Mouse (Mus musculus) forebrain, embryonic 11.5 days (tissue): ENCODE results near the gene Rrp36. TPM values are rescaled to one million over a fixed set of nuclear protein-coding genes. Genes with fewer than 3 reads are reported as not detected.

Experiments
- ATAC-seq: fragments of 200-750 bp; cut with Nextera tagmentation; replicated peaks from 2 replicates; pipeline ENCODE4 v1.8.0; 2017; ENCODE audit warnings: moderate TSS enrichment; ENCODE audit not compliant: low FRiP score
- DNase-seq: peaks from one replicate; pipeline ENCODE4 v3.0.0-alpha.2; 2017; ENCODE audit warnings: low spot score
- H3K27ac ChIP-seq: fragments of 300-500 bp; sonication (generic); 2 replicates; pipeline ENCODE4 v1.5.1; 2014; ENCODE audit warnings: low read depth, low read length
- H3K27me3 ChIP-seq: fragments of 300-500 bp; sonication (generic); 2 replicates; pipeline ENCODE4 v1.6.1; 2014; ENCODE audit warnings: mild to moderate bottlenecking, low read length, mixed read lengths; ENCODE audit not compliant: control insufficient read depth, insufficient read depth
- H3K36me3 ChIP-seq: fragments of 300-500 bp; sonication (generic); 2 replicates; pipeline ENCODE4 v1.6.1; 2014; ENCODE audit warnings: mild to moderate bottlenecking, low read length, moderate library complexity, mixed read lengths; ENCODE audit not compliant: control insufficient read depth, insufficient read depth
- H3K4me1 ChIP-seq: fragments of 300-500 bp; sonication (generic); replicated peaks from 2 replicates; pipeline ENCODE4 v1.6.1; 2014; ENCODE audit warnings: low read length, mixed read lengths; ENCODE audit not compliant: control insufficient read depth, insufficient read depth
- H3K4me2 ChIP-seq: fragments of 300-500 bp; sonication (generic); 2 replicates; pipeline ENCODE4 v1.6.1; 2014; ENCODE audit warnings: low read depth, mild to moderate bottlenecking, low read length, moderate library complexity, mixed read lengths; ENCODE audit not compliant: severe bottlenecking
- H3K4me3 ChIP-seq: fragments of 300-500 bp; sonication (generic); 2 replicates; pipeline ENCODE4 v1.5.1; 2014; ENCODE audit warnings: low read depth, low read length
- H3K9ac ChIP-seq: fragments of 300-500 bp; sonication (generic); 2 replicates; pipeline ENCODE4 v1.6.1; 2014; ENCODE audit warnings: low read length
- H3K9me3 ChIP-seq: fragments of 300-500 bp; sonication (generic); 2 replicates; pipeline ENCODE4 v1.6.1; 2016; ENCODE audit warnings: low read length, mixed read lengths; ENCODE audit not compliant: control insufficient read depth
- WGBS: fragments of 180-500 bp; shearing (Covaris S2); extraction: QIAGEN DNeasy Blood & Tissue Kit; methylation state at CpG from one replicate; pipeline ENCODE4 v1.1.7; 2014; 5-methylcytosine and 5-hydroxymethylcytosine counted together
- polyA plus RNA-seq: library from polyadenylated mRNA; unstranded; fragments of >200 nt; fragmentation: Nextera tagmentation; extraction: Ambion mirVana; gene quantifications from 2 replicates; pipeline ENCODE4 v1.2.1, GENCODE M21; 2014

The Rrp36 gene
- polyA plus RNA-seq, 1 experiment from 2014 or later = 64.1 TPM

- ATAC-seq (peak; percentile 95), DNase-seq (peak; percentile 97)
- peak within 1 kb of the TSS; percentile 90 for H3K4me3 ChIP-seq
- no peaks in the 10 kb centered on the region for H3K36me3 ChIP-seq
- WGBS = 1% methylated on average over 48 of the region's 48 CpGs
- H3K4me2 ChIP-seq = peak within 1 kb of the TSS; percentile 87
- H3K27ac ChIP-seq = peak within 1 kb of the TSS; percentile 82
- no peaks in the 10 kb centered on the region for H3K9me3 ChIP-seq
- H3K4me1 ChIP-seq = peaks cover 21% of the 10 kb centered on the region
- H3K9ac ChIP-seq = peak within 1 kb of the TSS; percentile 92
- H3K27me3 ChIP-seq = no peaks in the 10 kb centered on the region
Observed at GRCm38 (mm10) chr17:46704887-46705835, 31.0 kb upstream of the Rrp36 start, which contains the start of gene Ppp2r5d. Ppp2r5d (minus strand) TSS chr17:46705111.

GRCm38 (mm10) chr17:46703971-46704886 lies 30.1 kb upstream of the Rrp36 start:
- Histone ChIP-seq H3K9ac (peak overlapping the region; percentile 92), H3K4me2 (peak overlapping the region; percentile 58), H3K4me1 (peaks cover 21% of the 10 kb centered on the region), H3K9me3 (no peaks in the 10 kb centered on the region), H3K36me3 (no peaks in the 10 kb centered on the region; the same call in 1 of the 2 replicates), H3K27me3 (no peaks in the 10 kb centered on the region), H3K27ac (peak overlapping the region; percentile 80), H3K4me3 (peak overlapping the region; percentile 90)
- WGBS = 4% methylated on average over 32 of the region's 41 CpGs
- DNase-seq = no peak
- peak; percentile 75 for ATAC-seq

GRCm38 (mm10) chr17:46702506-46702905 lies 28.4 kb upstream of the Rrp36 start:
- ATAC-seq = no peak
- no peaks in the 10 kb centered on the region for H3K27me3 ChIP-seq
- no peaks in the 10 kb centered on the region for H3K9me3 ChIP-seq
- no peak for DNase-seq
- WGBS = 90% methylated on average over 5 of the region's 5 CpGs
- H3K36me3 ChIP-seq = no peaks in the 10 kb centered on the region; the same call in 1 of the 2 replicates
- H3K4me1 ChIP-seq = peaks cover 21% of the 10 kb centered on the region
- peak overlapping the region; percentile 92; the same call in 1 of the 2 replicates for H3K9ac ChIP-seq
- H3K4me2 ChIP-seq = peak overlapping the region; percentile 58; the same call in 1 of the 2 replicates
- no peak overlapping the region for H3K27ac ChIP-seq
- no peak overlapping the region for H3K4me3 ChIP-seq

GRCm38 (mm10) chr17:46702100-46702499 lies 27.9 kb upstream of the Rrp36 start:
- 92% methylated on average over 12 of the region's 12 CpGs for WGBS
- no peaks in the 10 kb centered on the region; the same call in 1 of the 2 replicates for H3K36me3 ChIP-seq
- no peak overlapping the region for H3K4me3 ChIP-seq
- H3K27me3 ChIP-seq = no peaks in the 10 kb centered on the region
- H3K9me3 ChIP-seq = no peaks in the 10 kb centered on the region
- H3K9ac ChIP-seq = no peak overlapping the region
- no peak overlapping the region for H3K27ac ChIP-seq
- H3K4me2 ChIP-seq = no peak overlapping the region
- peaks cover 21% of the 10 kb centered on the region for H3K4me1 ChIP-seq
- no peak for ATAC-seq
- no peak for DNase-seq

GRCm38 (mm10) chr17:46701489-46701888 lies 27.3 kb upstream of the Rrp36 start:
- Histone ChIP-seq H3K4me2 (no peak overlapping the region), H3K9ac (no peak overlapping the region)

GRCm38 (mm10) chr17:46699912-46700311 lies 25.8 kb upstream of the Rrp36 start:
- Histone ChIP-seq H3K4me1 (peaks cover 16% of the 10 kb centered on the region), H3K36me3 (no peaks in the 10 kb centered on the region; the same call in 1 of the 2 replicates), H3K4me3 (no peak overlapping the region), H3K9ac (no peak overlapping the region), H3K9me3 (no peaks in the 10 kb centered on the region), H3K27ac (no peak overlapping the region), H3K4me2 (no peak overlapping the region), H3K27me3 (no peaks in the 10 kb centered on the region)
- ATAC-seq (no peak), DNase-seq (no peak)
- WGBS = 86% methylated on average over 3 of the region's 3 CpGs

More at GRCm38 (mm10) chr17:46701489-46701888, 27.3 kb upstream of the Rrp36 start:
- WGBS = 87% methylated on average over 12 of the region's 12 CpGs
- Histone ChIP-seq H3K4me3 (no peak overlapping the region), H3K9me3 (no peaks in the 10 kb centered on the region), H3K36me3 (no peaks in the 10 kb centered on the region; the same call in 1 of the 2 replicates), H3K27ac (no peak overlapping the region), H3K27me3 (no peaks in the 10 kb centered on the region), H3K4me1 (peaks cover 21% of the 10 kb centered on the region)
- DNase-seq (no peak), ATAC-seq (no peak)

- Histone ChIP-seq H3K4me3 (no peak overlapping the region), H3K27me3 (no peaks in the 10 kb centered on the region), H3K9ac (no peak overlapping the region), H3K36me3 (no peaks in the 10 kb centered on the region; the same call in 1 of the 2 replicates), H3K4me2 (no peak overlapping the region), H3K27ac (no peak overlapping the region), H3K9me3 (no peaks in the 10 kb centered on the region), H3K4me1 (peaks cover 16% of the 10 kb centered on the region)
- DNase-seq = no peak
- 92% methylated on average over 5 of the region's 5 CpGs for WGBS
- no peak for ATAC-seq
Observed at GRCm38 (mm10) chr17:46699245-46699644, 25.1 kb upstream of the Rrp36 start.

GRCm38 (mm10) chr17:46698515-46698914 lies 24.4 kb upstream of the Rrp36 start:
- Histone ChIP-seq H3K4me3 (no peak overlapping the region), H3K4me1 (peaks cover 11% of the 10 kb centered on the region), H3K36me3 (no peaks in the 10 kb centered on the region; the same call in 1 of the 2 replicates), H3K9me3 (no peaks in the 10 kb centered on the region), H3K4me2 (no peak overlapping the region), H3K27me3 (no peaks in the 10 kb centered on the region), H3K9ac (no peak overlapping the region), H3K27ac (no peak overlapping the region)
- DNase-seq = no peak
- no peak for ATAC-seq
- WGBS = 91% methylated on average over 6 of the region's 6 CpGs
